Mouse (Mus musculus): ENCODE results near the gene Zcwpw1.

GRCm38 (mm10) chr5:137777267-137777845 is 10.2 kb upstream of the Zcwpw1 start:
- TF ChIP-seq CTCF (IDR thresholded peaks at IDR 0.05; ENCODE audit: low read depth, low read length) (no peak), POLR2A (IDR thresholded peaks at IDR 0.05; ENCODE audit: insufficient read depth, low read length) (no peak), EP300 (IDR thresholded peaks at IDR 0.05; ENCODE audit: insufficient read depth, low read depth, low read length) (no peak)
